Mouse (Mus musculus) layer of hippocampus, adult 2 months (tissue): ENCODE measurements around the gene Apbb1ip. TPM values are rescaled to one million over a fixed set of nuclear protein-coding genes. Genes with fewer than 3 reads are reported as not detected.

Source experiments
- DNase-seq, 2 experiments: peaks; one replicate each; pipeline ENCODE4 v3.0.0; 2022; ENCODE audit warnings: low spot score in 2 of 2
- H3K27ac ChIP-seq: fragments of 200-600 bp; 2 replicates; pipeline ENCODE4 v1.8.1; 2022
- H3K4me3 ChIP-seq: fragments of 200-600 bp; 2 replicates; pipeline ENCODE4 v1.8.1; 2022; ENCODE audit warnings: mild to moderate bottlenecking
- CTCF ChIP-seq: fragments of 200-600 bp; conservative IDR thresholded peaks from 2 replicates; pipeline ENCODE4 v1.8.1; 2022; ENCODE audit warnings: antibody characterized with exemption, mild to moderate bottlenecking, moderate library complexity
- long read RNA-seq, 2 experiments: library from polyadenylated mRNA; stranded (forward); transcript quantifications; one replicate each; pipeline ENCODE4 v2.0.0; 2021; ENCODE audit warnings: borderline mapping rate in 2 of 2
- total RNA-seq, 2 experiments: library from RNA; stranded (reverse); gene quantifications; 2 replicates each; pipeline ENCODE4 v1.2.3; 2021

The Apbb1ip gene
- total RNA-seq = 1 to 10 TPM; 5.8 to 6.0 TPM
- long read RNA-seq, experiment 1, partial matches to known transcripts = 0 of 1 reads
- long read RNA-seq, experiment 1, other reads (novel, unspliced or antisense) = 0 of 1 reads
- long read RNA-seq, experiment 2, partial matches to known transcripts = 1 of 2 reads
- long read RNA-seq, experiment 2, other reads (novel, unspliced or antisense) = 0 of 2 reads

DNA sequence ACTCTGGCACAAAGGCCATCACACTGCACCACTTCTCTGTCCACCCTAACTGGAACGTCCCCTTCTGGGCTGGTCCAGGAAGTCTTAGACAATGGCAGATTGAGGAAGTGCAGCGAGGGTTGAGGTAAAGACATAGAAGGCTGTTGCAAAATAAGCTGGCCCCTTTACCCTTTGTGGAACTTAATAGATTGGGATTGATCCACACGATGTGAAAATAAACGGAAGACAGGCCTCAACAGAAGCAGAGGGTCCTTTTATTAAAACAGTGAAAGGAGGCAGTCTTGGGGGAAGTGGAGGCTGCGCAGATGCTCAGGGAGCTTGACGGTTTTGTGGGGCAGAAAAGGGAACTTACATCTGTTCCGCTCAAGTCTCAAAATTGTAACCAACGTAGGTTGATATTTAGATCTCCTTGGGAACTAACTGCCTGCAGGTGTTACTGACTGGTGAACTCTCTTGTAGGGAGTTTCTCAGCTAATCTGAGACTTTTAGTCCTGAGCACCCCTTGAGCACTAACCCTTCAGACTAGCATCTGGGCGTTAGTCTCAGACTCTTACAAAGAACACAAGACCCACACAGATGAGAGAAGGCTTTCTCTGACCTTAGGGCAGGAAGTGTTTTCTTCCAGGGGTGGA lies at the start of gene Apbb1ip:
Gene Apbb1ip (plus strand): TSS at position 546 of the 632 bp plus-strand sequence.
- TF ChIP-seq CTCF = no peak
- Histone ChIP-seq H3K4me3 (peak within 1 kb of the TSS; percentile 50), H3K27ac (peak within 1 kb of the TSS; percentile 64)
- DNase-seq = no peak

DNA sequence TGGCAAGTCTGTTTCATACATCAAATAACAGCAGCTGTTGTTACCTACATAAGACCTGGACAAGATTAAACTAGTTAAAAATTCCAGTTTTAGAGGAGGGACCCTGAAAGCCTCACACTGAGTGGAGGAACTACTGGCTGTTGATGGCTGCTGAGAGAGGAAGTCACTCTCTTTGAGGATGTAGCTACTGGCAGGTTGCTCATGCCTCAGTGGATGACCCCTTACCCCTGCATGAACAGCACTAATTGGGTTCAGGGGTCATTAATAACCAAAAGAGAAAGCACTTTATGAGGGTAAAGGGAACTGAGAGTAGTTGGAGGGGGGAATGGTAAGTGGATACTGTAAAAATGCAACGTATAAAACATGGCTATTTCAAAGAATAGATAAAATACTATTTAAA lies 46.8 kb upstream of the Apbb1ip start:
- Histone ChIP-seq H3K27ac (no peak overlapping the region), H3K4me3 (no peak overlapping the region)
- no peak for DNase-seq
- no peak for TF ChIP-seq CTCF

DNA sequence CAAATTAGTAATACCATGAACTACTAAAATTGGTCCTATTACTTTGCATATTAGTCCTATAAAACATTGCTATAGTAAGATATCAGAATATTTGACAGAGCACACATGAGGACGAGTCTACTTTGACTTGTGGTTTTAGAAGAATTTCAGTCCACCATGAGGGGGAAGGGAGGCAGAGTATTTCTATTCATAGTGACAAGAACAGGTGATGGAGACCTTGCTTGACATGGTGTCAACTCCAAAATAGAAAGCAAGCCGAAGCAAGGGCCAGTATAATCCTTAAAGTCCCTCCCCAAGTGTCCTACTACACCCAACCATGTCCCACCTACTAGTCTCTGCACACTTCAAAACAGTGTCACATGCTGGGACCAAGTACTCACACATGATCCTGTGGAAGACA lies 37.8 kb upstream of the Apbb1ip start:
- no peak overlapping the region for H3K27ac ChIP-seq
- no peak for TF ChIP-seq CTCF
- no peak overlapping the region for H3K4me3 ChIP-seq
- no peak for DNase-seq

DNA sequence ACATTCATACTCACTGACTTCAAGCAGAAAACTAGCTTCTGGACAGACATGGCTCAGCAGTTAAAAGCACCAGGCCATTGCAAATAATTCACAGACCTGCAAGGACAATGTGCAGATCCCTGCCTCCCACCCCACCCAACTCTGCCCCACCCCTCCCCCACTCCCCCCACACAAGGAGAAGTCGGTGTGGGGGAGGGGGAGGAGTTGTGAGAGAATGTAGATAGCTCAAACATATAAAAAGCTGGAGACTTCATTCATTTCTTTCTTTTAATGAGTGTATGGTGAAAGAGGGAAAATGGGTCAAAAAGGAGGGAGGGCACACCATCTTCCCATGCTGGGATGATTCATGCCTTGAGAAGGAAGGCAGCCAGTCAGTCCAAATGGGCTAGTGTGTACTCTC lies 34.5 kb upstream of the Apbb1ip start:
- no peak for TF ChIP-seq CTCF
- Histone ChIP-seq H3K4me3 (no peak overlapping the region), H3K27ac (no peak overlapping the region)
- DNase-seq = no peak

DNA sequence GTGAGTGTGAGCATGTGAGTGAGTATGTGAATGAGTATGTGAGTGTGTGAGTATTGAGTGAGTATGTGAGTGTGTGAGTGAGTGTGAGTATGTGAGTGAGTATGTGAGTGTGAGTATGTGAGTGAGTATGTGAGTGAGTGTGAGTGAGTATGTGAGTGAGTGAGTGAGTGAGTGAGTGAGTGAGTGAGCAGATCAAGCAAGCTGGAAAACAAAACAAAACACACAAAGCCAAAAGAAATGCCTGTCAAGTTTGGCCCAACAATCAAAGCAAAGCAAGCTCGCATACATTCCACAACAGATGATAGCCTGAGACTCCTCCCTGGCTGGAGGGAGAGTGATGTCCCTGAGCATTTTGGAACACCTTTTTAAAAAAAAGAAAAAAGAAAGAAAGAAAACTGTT lies 33.5 kb upstream of the Apbb1ip start:
- H3K4me3 ChIP-seq = no peak overlapping the region
- H3K27ac ChIP-seq = no peak overlapping the region
- TF ChIP-seq CTCF = no peak
- no peak for DNase-seq

DNA sequence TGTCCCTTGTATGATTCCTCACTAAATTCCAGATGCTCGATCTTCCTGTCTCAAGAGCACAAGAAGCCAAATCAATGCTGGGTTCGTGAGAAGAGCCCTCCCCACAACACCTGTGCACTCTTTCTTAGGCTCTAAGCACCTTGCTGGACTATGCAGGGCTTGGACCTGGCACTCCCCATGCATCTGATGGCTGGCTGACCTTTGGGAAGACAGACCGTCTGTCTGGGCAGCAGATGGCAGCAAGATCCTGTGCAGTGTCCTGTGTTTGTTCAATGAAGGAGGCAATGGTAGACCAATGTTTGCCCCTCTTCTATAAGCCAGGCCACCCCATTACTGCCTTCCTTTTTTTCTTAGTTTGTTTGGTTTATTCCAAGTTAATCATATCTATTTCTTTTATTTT lies 32.7 kb upstream of the Apbb1ip start:
- peak; percentile 31 for TF ChIP-seq CTCF
- Histone ChIP-seq H3K27ac (no peak overlapping the region), H3K4me3 (no peak overlapping the region)
- no peak for DNase-seq

DNA sequence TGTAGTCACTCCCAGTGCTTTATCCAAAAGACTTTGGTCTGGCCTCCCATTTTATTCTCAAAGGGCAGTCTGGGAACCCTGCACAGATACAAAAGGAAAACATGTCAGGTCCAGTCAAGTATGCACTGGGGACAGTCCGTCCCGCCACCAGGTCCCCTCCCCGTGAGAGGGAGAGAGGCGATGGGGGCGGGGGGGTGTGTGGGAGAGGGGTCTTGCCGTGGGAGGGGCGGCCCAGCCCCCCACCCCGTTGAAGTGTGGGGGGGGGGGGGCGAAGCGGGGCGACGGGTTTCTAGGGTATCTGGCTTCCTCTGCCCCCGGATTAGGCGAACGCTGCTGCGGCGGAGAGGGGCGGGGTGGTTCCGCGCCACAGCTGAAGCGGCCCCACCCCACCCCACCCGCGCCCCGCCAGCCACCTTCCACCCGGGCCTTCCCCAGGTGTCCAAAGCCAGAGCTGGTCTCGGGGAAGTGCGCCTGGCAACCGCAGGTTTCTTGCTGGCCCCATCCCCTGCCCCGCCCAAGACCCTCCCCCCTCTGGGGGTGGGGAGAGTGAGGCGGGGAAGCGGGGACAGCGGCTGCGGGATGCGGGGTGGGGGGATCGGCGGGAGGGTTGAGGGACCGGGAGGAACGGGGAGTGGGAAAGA lies 29.7 kb upstream of the Apbb1ip start:
- DNase-seq = no peak
- Histone ChIP-seq H3K4me3 (no peak overlapping the region), H3K27ac (no peak overlapping the region)
- TF ChIP-seq CTCF = no peak

DNA sequence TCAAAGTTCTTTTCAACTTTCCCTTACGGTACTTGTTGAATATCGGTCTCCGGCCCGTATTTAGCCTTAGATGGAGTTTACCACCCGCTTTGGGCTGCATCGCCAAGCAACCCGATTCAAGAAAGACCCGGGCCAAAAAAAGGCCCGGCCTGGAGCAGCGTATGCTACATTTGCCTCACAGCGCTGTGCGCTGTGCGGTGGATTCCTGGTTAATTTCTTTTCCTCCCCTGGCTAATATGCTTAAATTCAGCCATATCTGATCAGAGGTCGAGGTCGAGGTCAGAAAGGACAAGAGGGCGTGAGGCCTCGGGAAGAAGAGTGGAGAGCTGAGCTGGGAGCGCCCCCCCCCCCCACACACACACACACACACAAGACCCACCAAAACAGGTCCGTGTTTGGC lies 29.0 kb upstream of the Apbb1ip start:
- no peak for DNase-seq
- no peak for TF ChIP-seq CTCF
- Histone ChIP-seq H3K27ac (no peak overlapping the region), H3K4me3 (no peak overlapping the region)

DNA sequence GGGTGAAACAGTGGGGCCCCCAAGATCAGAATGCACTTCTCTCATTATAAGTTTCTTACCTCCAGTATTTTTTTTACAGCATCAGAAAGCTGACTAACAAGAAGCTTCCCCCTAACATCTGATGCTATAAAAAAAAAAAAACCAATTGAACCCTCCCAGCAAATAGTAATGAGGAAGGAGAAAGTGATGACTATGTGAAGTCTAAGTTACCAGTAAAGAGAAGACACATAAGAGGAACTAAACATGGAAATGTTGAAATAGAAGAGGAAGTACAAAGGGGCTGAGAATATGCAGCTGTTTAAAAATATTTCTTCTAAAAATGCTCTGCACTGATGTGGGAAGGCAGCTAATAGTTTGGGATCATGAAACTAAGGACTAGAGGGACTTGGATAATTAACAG lies 27.1 kb upstream of the Apbb1ip start:
- Histone ChIP-seq H3K27ac (no peak overlapping the region), H3K4me3 (no peak overlapping the region)
- DNase-seq = no peak
- TF ChIP-seq CTCF = no peak

DNA sequence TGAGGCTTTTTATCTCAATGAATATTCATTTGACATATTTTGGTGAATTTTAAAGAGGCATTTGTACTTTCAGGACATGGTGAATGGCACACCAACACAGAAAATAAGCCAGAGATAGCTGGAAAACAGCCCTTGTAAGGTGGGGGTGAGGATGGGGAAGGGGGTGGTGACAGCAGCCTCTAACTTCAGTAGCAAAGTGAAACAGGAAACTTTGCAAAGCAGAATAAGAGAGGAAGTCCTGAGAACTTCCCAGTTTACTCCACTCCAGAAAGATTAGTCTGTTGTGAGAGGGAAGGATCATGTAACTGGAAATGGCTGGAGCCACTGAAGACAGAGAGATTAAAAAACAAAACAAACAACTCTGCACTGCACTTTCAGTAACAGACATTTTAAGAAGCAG lies 26.0 kb upstream of the Apbb1ip start:
- no peak for DNase-seq
- Histone ChIP-seq H3K27ac (no peak overlapping the region), H3K4me3 (no peak overlapping the region)
- no peak for TF ChIP-seq CTCF

DNA sequence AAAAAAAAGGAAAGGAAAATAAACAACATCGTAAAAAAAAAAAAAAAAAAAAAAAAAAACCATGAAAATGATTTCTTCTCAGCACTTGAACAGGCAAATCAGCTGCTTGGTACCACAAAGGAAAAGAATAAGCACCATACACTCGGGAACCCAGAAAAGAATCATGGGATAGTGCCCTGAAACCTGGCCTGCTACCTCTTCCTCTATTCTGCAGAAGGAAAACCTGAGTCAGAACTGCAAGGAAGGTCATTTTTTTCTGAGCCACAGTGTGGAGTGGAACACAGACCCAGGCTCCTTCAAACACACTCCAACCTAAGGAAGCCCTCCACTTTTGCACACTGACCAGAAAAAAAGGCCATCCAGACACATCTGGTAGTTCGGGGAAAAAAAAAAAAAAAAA lies 24.1 kb upstream of the Apbb1ip start:
- no peak for DNase-seq
- TF ChIP-seq CTCF = no peak
- no peak overlapping the region for H3K27ac ChIP-seq

DNA sequence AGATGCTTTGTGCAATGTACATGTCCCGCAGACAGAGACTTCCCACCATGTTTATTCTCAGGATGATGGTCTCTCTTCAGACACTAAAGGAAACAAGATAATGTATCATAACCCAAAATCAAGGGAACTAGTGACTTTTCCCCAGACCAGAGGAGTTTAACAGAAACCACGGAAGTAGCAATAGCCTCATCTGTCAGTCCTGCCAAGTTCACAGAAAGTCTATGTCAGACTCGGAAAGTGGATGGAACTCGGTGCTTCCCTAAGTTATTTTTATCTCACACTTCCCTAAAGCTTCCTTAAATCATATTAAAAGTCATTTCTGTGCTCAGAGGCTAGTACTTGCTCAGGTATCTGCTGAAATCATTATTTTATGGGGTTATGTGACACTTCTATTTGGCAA lies 21.4 kb upstream of the Apbb1ip start:
- no peak for DNase-seq
- H3K4me3 ChIP-seq = no peak overlapping the region
- no peak for TF ChIP-seq CTCF
- no peak overlapping the region for H3K27ac ChIP-seq

More for the DNA sequence above, 24.1 kb upstream of the Apbb1ip start:
- H3K4me3 ChIP-seq = no peak overlapping the region

DNA sequence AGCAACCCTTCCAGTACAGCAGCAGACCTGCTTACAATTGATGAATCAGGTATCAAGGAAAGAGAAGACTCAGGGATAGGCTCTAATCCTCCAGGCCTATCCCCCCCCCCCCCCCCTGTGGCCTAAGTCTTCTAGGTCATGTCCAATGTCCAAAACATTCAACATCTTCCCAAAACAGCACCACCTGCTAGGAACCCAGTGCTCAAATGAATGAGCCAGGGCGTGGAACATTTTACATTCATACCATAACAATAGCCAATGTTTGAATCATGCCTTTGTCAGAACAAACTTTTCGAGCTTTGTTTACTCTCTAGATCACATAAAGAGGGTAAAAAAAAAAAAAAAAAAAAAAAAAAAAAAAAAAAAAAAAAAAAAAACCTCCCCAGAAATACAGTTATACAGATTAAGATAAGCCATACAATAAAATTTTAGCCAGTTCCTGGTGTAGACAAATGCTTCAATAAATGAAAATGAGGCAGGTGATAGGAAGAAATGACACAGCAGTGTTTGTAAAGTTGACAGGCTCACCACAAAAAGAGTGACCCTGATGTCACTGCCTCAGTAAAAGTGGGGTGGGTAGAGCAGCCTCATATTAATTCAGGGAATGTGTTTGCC lies 20.3 kb upstream of the Apbb1ip start:
- H3K4me3 ChIP-seq = no peak overlapping the region
- TF ChIP-seq CTCF = no peak
- H3K27ac ChIP-seq = no peak overlapping the region
- no peak for DNase-seq
